Mouse (Mus musculus): ENCODE data around the gene Prdm1. TPM values are rescaled to one million over a fixed set of nuclear protein-coding genes. Genes with fewer than 3 reads are reported as not detected.

Gene Prdm1
- polyA plus RNA-seq, 1 experiment from 2014 or later = 0.47 TPM

- Histone ChIP-seq H3K9ac (no peak overlapping the region), H3K4me1 (replicated peaks) (no peaks in the 10 kb centered on the region), H3K4me3 (no peak overlapping the region), H3K9me3 (no peaks in the 10 kb centered on the region), H3K4me2 (no peak overlapping the region), H3K27ac (no peak overlapping the region), H3K27me3 (no peaks in the 10 kb centered on the region), H3K36me3 (no peaks in the 10 kb centered on the region)
- 58% methylated on average over 3 of the region's 3 CpGs for WGBS
- ATAC-seq (ENCODE audit: low FRiP score) = no peak
Measured at GRCm38 (mm10) chr10:44400119-44400518, 128.2 kb downstream of the Prdm1 start.

- Histone ChIP-seq H3K4me1 (replicated peaks) (no peaks in the 10 kb centered on the region), H3K4me3 (no peak overlapping the region), H3K4me2 (no peak overlapping the region), H3K27ac (no peak overlapping the region), H3K36me3 (no peaks in the 10 kb centered on the region), H3K9me3 (no peaks in the 10 kb centered on the region), H3K9ac (no peak overlapping the region), H3K27me3 (no peaks in the 10 kb centered on the region)
- 84% methylated on average over 8 of the region's 8 CpGs for WGBS
- ATAC-seq (ENCODE audit: low FRiP score) = no peak
Measured at GRCm38 (mm10) chr10:44392855-44393254, 135.4 kb downstream of the Prdm1 start.

DNA sequence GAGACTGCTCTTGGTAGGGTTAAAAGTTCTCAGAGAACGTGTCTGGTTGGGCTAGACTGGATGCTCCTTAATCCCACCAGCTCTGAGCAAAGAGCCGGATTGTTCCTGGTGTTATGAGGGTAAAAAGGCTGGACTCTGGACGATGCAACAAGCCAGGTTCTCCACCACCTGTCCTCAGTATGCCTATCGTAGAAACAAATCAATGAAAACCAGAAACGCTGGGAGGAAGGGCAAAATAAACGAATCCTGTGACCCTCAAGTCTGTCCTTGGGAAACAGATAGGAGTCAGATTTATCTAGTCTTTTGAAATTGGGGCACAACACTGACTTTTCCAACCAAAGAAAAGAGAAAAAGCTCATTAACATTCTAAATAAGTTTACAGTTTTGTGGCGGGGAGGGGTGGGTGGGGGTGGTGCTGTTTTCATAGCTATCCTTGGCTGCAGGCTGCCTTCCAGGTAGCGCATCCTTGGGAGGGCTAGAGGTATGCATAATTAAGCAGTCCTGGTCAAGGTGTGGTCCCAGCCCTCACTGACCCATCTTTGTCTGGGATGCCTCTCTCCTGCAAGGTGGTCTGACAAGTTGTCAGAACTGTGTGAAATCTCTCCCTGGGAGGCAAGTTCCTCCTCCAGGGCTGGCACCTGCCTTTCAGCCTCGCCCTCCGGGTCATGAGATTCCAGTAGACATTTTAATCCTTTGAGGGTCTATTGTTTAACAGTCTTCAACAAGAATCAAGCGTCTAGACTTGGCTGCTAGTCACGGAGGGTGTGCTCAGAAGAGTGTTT is 136.6 kb downstream of the Prdm1 start:
- Histone ChIP-seq H3K9ac (no peak overlapping the region), H3K9me3 (no peaks in the 10 kb centered on the region), H3K27me3 (no peaks in the 10 kb centered on the region), H3K4me1 (replicated peaks) (no peaks in the 10 kb centered on the region), H3K36me3 (no peaks in the 10 kb centered on the region), H3K4me3 (no peak overlapping the region), H3K4me2 (no peak overlapping the region), H3K27ac (no peak overlapping the region)
- 55% methylated on average over 12 of the region's 12 CpGs for WGBS
- ATAC-seq (ENCODE audit: low FRiP score) = no peak

DNA sequence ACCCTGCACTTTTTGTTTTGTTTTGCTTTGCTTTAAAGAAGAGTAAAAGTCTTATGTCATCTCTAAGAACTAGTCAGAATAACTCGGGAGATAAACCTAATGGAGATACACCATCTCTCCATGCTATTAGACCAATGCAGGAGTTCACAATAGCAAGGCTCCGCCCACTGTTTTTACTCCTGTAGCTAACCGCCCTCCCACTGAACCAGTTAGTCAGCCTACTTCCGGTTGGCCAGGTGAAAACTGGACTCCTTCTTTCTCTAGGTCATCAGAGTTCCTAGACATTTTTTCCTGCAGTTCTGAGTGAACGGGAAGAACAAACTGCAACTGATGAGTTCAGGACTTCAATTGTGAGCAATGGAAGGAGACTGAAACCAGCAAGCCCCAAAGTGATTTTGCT is 138.0 kb downstream of the Prdm1 start:
- Histone ChIP-seq H3K4me3 (no peak overlapping the region), H3K27me3 (no peaks in the 10 kb centered on the region), H3K9ac (no peak overlapping the region), H3K36me3 (no peaks in the 10 kb centered on the region), H3K9me3 (no peaks in the 10 kb centered on the region), H3K4me1 (replicated peaks) (no peaks in the 10 kb centered on the region; the same call in 1 of the 2 replicates), H3K4me2 (no peak overlapping the region), H3K27ac (no peak overlapping the region)
- 83% methylated on average over 5 of the region's 5 CpGs for WGBS
- no peak for ATAC-seq (ENCODE audit: low FRiP score)

DNA sequence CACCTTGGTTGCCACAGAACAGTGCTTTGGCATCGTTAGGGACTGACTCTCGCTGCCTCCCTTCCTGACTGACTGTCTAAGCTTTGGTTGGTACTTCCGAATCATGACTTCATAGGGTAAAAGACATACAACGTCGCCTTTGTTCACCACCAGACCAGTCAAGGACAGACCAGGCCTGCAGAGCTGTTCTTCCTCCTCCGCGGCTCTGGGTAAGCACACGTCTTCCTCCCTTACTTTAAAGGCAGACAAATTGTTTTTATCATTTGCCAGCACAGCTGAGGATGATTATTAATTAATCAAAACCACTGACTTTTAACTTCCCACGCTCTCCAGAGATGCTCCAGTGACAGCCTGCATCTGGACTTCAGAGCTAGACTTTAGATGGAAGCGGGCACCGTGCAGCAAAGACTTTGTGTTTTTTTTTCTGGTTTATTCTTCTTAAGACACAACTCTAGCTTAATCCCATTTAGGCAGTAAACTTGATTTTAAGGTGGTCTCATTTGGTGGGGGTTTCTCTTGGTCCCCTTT is 139.5 kb downstream of the Prdm1 start:
- Histone ChIP-seq H3K27ac (no peak overlapping the region), H3K9me3 (no peaks in the 10 kb centered on the region), H3K4me3 (no peak overlapping the region), H3K36me3 (no peaks in the 10 kb centered on the region), H3K4me1 (replicated peaks) (no peaks in the 10 kb centered on the region; the same call in 1 of the 2 replicates), H3K4me2 (no peak overlapping the region), H3K9ac (no peak overlapping the region), H3K27me3 (no peaks in the 10 kb centered on the region)
- ATAC-seq (ENCODE audit: low FRiP score) = no peak
- WGBS = 78% methylated on average over 11 of the region's 11 CpGs
